Mouse (Mus musculus): ENCODE measurements around the gene Fut7. TPM values are rescaled to one million over a fixed set of nuclear protein-coding genes. Genes with fewer than 3 reads are reported as not detected.
A peak's percentile ranks its signal among the peaks of the same experiment; 100 is the strongest.
"Not testable (repeated sequence)": the region's sequence is repeated elsewhere in the genome, so short reads cannot be mapped to it uniquely, and the experiment has no call there.

The Fut7 gene
- polyA plus RNA-seq, 1 experiment from 2014 or later: 0.14 TPM

DNA sequence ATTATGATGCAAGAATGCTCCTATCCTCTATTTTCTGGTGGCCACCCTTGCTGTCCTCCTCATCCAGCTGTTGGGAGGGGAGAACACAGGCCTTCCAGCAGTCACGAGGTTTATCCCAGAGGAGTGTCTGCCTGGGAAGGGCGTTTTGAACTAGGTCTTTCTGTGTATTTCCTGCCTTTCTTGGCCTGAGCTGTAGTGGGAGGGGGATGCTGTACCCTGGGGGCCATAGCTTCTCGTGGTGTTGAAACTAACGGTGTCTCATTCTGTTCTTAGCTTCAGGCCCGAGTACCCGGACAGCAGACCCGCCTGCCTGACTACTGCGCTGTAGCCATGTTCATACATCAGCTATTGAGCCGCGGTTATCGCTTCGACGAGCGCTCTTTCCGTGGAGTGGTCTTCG is 22.8 kb upstream of the Fut7 start:
- Histone ChIP-seq H3K27me3 (peaks cover 66% of the 10 kb centered on the region), H3K9ac (no peak overlapping the region), H3K4me2 (peak overlapping the region; percentile 50), H3K9me3 (no peaks in the 10 kb centered on the region), H3K27ac (no peak overlapping the region), H3K36me3 (replicated peaks) (no peaks in the 10 kb centered on the region), H3K4me1 (peaks cover 30% of the 10 kb centered on the region), H3K4me3 (replicated peaks) (peak overlapping the region; percentile 25; the same call in 1 of the 2 replicates)
- ATAC-seq (ENCODE audit: low FRiP score): no peak
- 24% methylated on average over 16 of the region's 16 CpGs for WGBS

DNA sequence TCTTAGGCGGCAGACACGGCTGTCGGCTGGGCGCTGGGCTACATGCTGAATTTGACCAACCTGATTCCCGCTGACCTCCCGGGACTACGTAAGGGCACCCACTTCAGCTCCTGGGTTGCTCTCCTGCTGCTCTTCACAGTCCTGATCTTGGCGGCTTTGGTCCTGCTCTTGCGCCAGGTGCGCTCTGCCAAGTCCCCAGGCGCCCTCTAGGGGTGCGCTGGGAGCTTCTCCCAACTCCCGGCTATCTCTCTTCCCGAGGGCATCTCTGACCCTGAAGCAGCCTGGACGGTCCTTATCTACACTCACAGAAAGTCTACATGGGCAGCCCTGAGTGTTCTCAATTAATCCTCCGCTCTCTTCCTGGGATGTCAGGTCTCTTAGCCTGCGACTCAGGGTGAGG is 22.3 kb upstream of the Fut7 start:
- no peak overlapping the region for H3K9ac ChIP-seq
- peaks cover 31% of the 10 kb centered on the region for H3K4me1 ChIP-seq
- H3K36me3 ChIP-seq (replicated peaks): no peaks in the 10 kb centered on the region
- H3K27ac ChIP-seq: no peak overlapping the region
- ATAC-seq (ENCODE audit: low FRiP score): no peak
- H3K4me2 ChIP-seq: peak overlapping the region; percentile 50
- peak overlapping the region; percentile 25 for H3K4me3 ChIP-seq (replicated peaks)
- H3K27me3 ChIP-seq: peaks cover 61% of the 10 kb centered on the region
- no peaks in the 10 kb centered on the region for H3K9me3 ChIP-seq
- WGBS: 4% methylated on average over 17 of the region's 17 CpGs

GRCm38 (mm10) chr2:25402377-25402971 is 20.6 kb upstream of the Fut7 start:
- ATAC-seq (ENCODE audit: low FRiP score): peak; percentile 37
- Histone ChIP-seq H3K4me2 (peak overlapping the region; percentile 76), H3K27me3 (peaks cover 44% of the 10 kb centered on the region), H3K4me3 (replicated peaks) (peak overlapping the region; percentile 90), H3K36me3 (replicated peaks) (peaks cover 7% of the 10 kb centered on the region), H3K4me1 (peaks cover 27% of the 10 kb centered on the region), H3K9me3 (no peaks in the 10 kb centered on the region), H3K27ac (peak overlapping the region; percentile 92), H3K9ac (peak overlapping the region; percentile 91)
- under 1% methylated on average over 13 of the region's 13 CpGs for WGBS

- peaks cover 27% of the 10 kb centered on the region for H3K4me1 ChIP-seq
- peak overlapping the region; percentile 91 for H3K9ac ChIP-seq
- under 1% methylated on average over 54 of the region's 54 CpGs for WGBS
- peak overlapping the region; percentile 76 for H3K4me2 ChIP-seq
- H3K27me3 ChIP-seq: peaks cover 38% of the 10 kb centered on the region
- H3K9me3 ChIP-seq: no peaks in the 10 kb centered on the region
- peak overlapping the region; percentile 92 for H3K27ac ChIP-seq
- H3K4me3 ChIP-seq (replicated peaks): peak overlapping the region; percentile 90
- ATAC-seq (ENCODE audit: low FRiP score): peak; percentile 82
- H3K36me3 ChIP-seq (replicated peaks): peaks cover 13% of the 10 kb centered on the region
Observed at GRCm38 (mm10) chr2:25402972-25403601, 20.0 kb upstream of the Fut7 start.

GRCm38 (mm10) chr2:25403994-25404393 is 19.1 kb upstream of the Fut7 start:
- Histone ChIP-seq H3K9ac (peak overlapping the region; percentile 91), H3K9me3 (no peaks in the 10 kb centered on the region), H3K4me1 (peaks cover 27% of the 10 kb centered on the region), H3K36me3 (replicated peaks) (peaks cover 20% of the 10 kb centered on the region), H3K27me3 (peaks cover 29% of the 10 kb centered on the region), H3K4me3 (replicated peaks) (peak overlapping the region; percentile 90), H3K4me2 (peak overlapping the region; percentile 76), H3K27ac (no peak overlapping the region)
- ATAC-seq (ENCODE audit: low FRiP score): no peak
- 89% methylated on average over 4 of the region's 4 CpGs for WGBS

- no peaks in the 10 kb centered on the region for H3K27me3 ChIP-seq
- H3K9ac ChIP-seq: no peak overlapping the region
- H3K36me3 ChIP-seq (replicated peaks): peaks cover 30% of the 10 kb centered on the region
- no peaks in the 10 kb centered on the region for H3K9me3 ChIP-seq
- 89% methylated on average over 10 of the region's 10 CpGs for WGBS
- no peak overlapping the region for H3K27ac ChIP-seq
- no peak overlapping the region for H3K4me3 ChIP-seq (replicated peaks)
- H3K4me1 ChIP-seq: peaks cover 16% of the 10 kb centered on the region
- no peak overlapping the region for H3K4me2 ChIP-seq
- no peak for ATAC-seq (ENCODE audit: low FRiP score)
Observed at GRCm38 (mm10) chr2:25408908-25409307, 14.2 kb upstream of the Fut7 start.

DNA sequence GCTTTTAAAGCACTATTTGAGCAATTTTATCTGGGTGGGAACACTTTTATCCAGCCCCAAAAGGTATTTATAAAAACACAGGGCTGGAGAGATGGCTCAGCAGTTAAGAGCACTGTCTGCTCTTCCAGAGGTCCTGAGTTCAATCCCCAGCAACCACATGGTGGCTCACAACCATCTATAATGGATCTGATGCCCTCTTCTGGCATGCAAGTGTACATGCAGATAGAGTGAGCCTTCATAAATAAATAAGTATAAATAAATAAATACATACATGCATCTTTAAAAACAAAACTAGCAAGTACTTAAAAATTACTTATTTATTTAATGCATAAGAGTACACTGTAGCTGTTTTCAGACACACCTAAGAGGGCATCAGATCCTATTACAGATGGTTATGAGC is 9.6 kb upstream of the Fut7 start:
- H3K4me3 ChIP-seq (replicated peaks); H3K4me2 ChIP-seq; H3K27ac ChIP-seq; H3K9me3 ChIP-seq; ATAC-seq (ENCODE audit: low FRiP score); H3K9ac ChIP-seq; H3K4me1 ChIP-seq; H3K27me3 ChIP-seq: not testable (repeated sequence)
- peaks cover 16% of the 10 kb centered on the region for H3K36me3 ChIP-seq (replicated peaks)

GRCm38 (mm10) chr2:25417426-25417825 is 5.6 kb upstream of the Fut7 start:
- H3K9ac ChIP-seq: no peak overlapping the region
- 8% methylated on average over 3 of the region's 3 CpGs for WGBS
- 0 out of 2 replicates have a peak, but pooled peaks cover 3% of the 10 kb centered on the region for H3K4me1 ChIP-seq
- H3K4me2 ChIP-seq: no peak overlapping the region
- H3K27ac ChIP-seq: no peak overlapping the region
- ATAC-seq (ENCODE audit: low FRiP score): no peak
- no peaks in the 10 kb centered on the region for H3K27me3 ChIP-seq
- H3K9me3 ChIP-seq: no peaks in the 10 kb centered on the region
- H3K4me3 ChIP-seq (replicated peaks): no peak overlapping the region
- H3K36me3 ChIP-seq (replicated peaks): no peaks in the 10 kb centered on the region

DNA sequence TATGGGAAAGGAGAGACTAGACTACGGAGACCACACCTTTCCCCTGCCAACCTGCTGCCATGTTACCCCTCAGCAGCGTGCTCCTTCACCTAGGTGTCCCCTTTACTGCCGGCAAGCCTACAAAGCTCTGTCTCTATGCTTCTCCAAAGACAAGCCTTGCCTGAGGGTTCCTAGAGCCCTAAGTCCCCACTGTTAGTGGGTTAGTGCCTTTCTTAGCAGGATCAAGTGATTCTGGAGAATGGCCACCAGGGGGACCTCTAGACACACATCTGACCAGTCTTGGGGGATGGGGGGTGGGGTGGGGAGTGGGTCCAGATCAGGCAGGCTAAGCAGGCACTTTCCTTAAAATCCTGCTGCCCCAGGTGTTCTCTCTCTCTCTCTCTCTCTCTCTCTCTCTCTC is 1.2 kb upstream of the Fut7 start:
- Histone ChIP-seq H3K27me3 (peaks cover 43% of the 10 kb centered on the region), H3K9me3 (no peaks in the 10 kb centered on the region), H3K36me3 (replicated peaks) (no peaks in the 10 kb centered on the region), H3K4me1 (0 out of 2 replicates have a peak, but pooled peaks cover 3% of the 10 kb centered on the region), H3K4me3 (replicated peaks) (no peak overlapping the region), H3K9ac (no peak overlapping the region), H3K4me2 (no peak overlapping the region), H3K27ac (no peak overlapping the region)
- 23% methylated on average over 3 of the region's 3 CpGs for WGBS
- ATAC-seq (ENCODE audit: low FRiP score): peak; percentile 63; the same call in 1 of the 2 replicates

- no peak for ATAC-seq (ENCODE audit: low FRiP score)
- no peak overlapping the region for H3K9ac ChIP-seq
- no peaks in the 10 kb centered on the region for H3K36me3 ChIP-seq (replicated peaks)
- WGBS: 53% methylated on average over 1 of the region's 1 CpGs
- no peaks in the 10 kb centered on the region for H3K9me3 ChIP-seq
- no peak overlapping the region for H3K27ac ChIP-seq
- no peaks in the 10 kb centered on the region for H3K4me1 ChIP-seq
- H3K4me3 ChIP-seq (replicated peaks): no peak overlapping the region
- H3K27me3 ChIP-seq: peaks cover 43% of the 10 kb centered on the region
- H3K4me2 ChIP-seq: no peak overlapping the region
Observed at GRCm38 (mm10) chr2:25423626-25424025, 559 bp downstream of the Fut7 start.

DNA sequence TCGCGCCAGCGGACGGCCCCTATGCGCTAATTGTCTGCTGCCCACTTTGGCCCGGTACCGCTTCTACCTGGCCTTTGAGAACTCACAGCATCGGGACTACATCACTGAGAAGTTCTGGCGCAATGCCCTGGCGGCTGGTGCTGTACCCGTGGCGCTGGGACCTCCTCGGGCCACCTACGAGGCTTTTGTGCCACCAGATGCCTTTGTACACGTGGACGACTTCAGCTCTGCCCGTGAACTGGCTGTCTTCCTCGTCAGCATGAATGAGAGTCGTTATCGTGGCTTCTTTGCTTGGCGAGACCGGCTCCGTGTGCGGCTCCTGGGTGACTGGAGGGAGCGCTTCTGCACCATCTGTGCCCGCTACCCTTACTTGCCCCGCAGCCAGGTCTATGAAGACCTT is 2.4 kb downstream of the Fut7 start:
- no peaks in the 10 kb centered on the region for H3K9me3 ChIP-seq
- no peak overlapping the region for H3K9ac ChIP-seq
- H3K4me3 ChIP-seq (replicated peaks): no peak overlapping the region
- no peak for ATAC-seq (ENCODE audit: low FRiP score)
- H3K4me1 ChIP-seq: peaks cover 16% of the 10 kb centered on the region
- 47% methylated on average over 27 of the region's 27 CpGs for WGBS
- no peaks in the 10 kb centered on the region for H3K36me3 ChIP-seq (replicated peaks)
- peaks cover 54% of the 10 kb centered on the region for H3K27me3 ChIP-seq
- H3K27ac ChIP-seq: no peak overlapping the region
- no peak overlapping the region for H3K4me2 ChIP-seq

GRCm38 (mm10) chr2:25426721-25427191 is 3.7 kb downstream of the Fut7 start:
- Histone ChIP-seq H3K4me3 (replicated peaks) (no peak overlapping the region), H3K36me3 (replicated peaks) (no peaks in the 10 kb centered on the region), H3K4me1 (peaks cover 22% of the 10 kb centered on the region), H3K27me3 (peaks cover 57% of the 10 kb centered on the region), H3K9ac (no peak overlapping the region; the same call in 1 of the 2 replicates), H3K27ac (no peak overlapping the region), H3K4me2 (no peak overlapping the region), H3K9me3 (no peaks in the 10 kb centered on the region)
- ATAC-seq (ENCODE audit: low FRiP score): 0 out of 2 replicates have a peak, but pooled peaks have one; percentile 4
- 31% methylated on average over 5 of the region's 5 CpGs for WGBS

- no peak overlapping the region for H3K9ac ChIP-seq
- peaks cover 22% of the 10 kb centered on the region for H3K4me1 ChIP-seq
- peaks cover 57% of the 10 kb centered on the region for H3K27me3 ChIP-seq
- H3K4me3 ChIP-seq (replicated peaks): no peak overlapping the region
- no peaks in the 10 kb centered on the region for H3K9me3 ChIP-seq
- no peaks in the 10 kb centered on the region for H3K36me3 ChIP-seq (replicated peaks)
- 96% methylated on average over 5 of the region's 5 CpGs for WGBS
- ATAC-seq (ENCODE audit: low FRiP score): no peak
- H3K4me2 ChIP-seq: no peak overlapping the region
- H3K27ac ChIP-seq: no peak overlapping the region
Observed at GRCm38 (mm10) chr2:25427256-25427655, 4.2 kb downstream of the Fut7 start.

All from forebrain, embryonic 12.5 days (tissue).